Mouse (Mus musculus): ENCODE data around the gene Olfr608.
"Not testable (repeated sequence)": the region's sequence is repeated elsewhere in the genome, so short reads cannot be mapped to it uniquely, and the experiment has no call there.

Gene Olfr608

GRCm38 (mm10) chr7:103469577-103469976, at the start of gene Olfr608:
TSS of gene Olfr608 (plus strand) at chr7:103469877.
- no peak for DNase-seq

GRCm38 (mm10) chr7:103445339-103445738, 24.3 kb upstream of the Olfr608 start, which contains the start of gene Olfr605:
TSS of gene Olfr605 (minus strand) at chr7:103445439.
- DNase-seq = no peak

DNA sequence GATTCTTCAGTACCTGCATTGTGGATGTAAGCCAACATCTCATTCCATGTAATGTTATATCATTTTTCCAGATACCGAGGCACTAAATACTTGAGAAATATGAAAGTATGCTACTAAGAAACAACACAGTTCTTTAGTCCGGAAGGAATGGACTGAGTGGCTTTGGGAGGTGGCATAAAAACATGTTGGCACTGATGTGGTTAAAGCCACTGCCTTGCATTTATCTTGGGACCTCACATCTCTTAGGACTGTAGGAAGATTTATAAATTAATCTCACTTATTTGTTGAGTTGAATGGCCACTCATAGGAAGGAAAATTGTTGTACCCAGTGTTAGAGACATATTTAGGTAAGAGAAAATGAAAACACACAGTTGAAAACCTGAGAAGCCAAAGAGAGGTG, 20.9 kb upstream of the Olfr608 start, which contains the start of gene Olfr606:
TSS of gene Olfr606 (plus strand) at position 301 of the 400 bp plus-strand sequence.
- no peak for DNase-seq

DNA sequence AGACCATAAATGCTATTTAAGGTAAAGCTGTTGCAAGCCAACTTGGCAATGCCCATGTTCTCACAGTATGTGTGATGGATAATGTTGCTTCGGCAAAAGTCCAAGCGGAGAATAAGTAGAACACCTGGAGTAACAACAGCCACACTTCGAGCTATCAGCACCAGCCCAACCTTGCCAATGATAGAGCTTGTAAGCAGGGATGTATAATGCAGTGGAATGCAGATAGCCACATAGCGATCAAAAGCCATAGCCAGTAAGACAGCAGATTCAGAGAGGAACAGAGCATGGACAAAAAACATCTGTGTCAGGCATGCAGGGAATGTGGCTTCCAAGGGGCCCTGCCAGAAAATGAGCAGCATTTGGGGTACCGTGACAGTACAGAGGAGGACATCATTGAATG, 9.1 kb upstream of the Olfr608 start:
- DNase-seq = no peak

DNA sequence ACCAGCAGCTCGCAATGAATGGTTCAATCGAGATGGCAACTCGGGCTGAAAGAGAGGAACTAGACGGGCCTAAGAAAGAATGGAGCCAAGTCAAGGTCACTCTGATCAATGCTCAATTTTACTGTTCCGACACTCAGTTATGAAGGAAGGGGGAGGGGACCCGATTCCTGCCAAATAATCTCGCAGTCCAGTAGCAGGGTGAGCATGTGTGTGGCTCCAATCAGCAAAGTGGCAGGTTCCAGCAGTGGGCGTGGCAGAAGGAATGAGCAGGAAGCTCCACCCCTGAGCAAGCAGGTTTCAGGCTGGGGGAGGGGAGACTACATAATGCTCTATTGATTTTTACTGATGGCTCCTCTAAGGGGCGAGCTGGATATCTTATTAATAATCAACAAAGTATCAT, 7.4 kb downstream of the Olfr608 start:
- not testable (repeated sequence) for DNase-seq

DNA sequence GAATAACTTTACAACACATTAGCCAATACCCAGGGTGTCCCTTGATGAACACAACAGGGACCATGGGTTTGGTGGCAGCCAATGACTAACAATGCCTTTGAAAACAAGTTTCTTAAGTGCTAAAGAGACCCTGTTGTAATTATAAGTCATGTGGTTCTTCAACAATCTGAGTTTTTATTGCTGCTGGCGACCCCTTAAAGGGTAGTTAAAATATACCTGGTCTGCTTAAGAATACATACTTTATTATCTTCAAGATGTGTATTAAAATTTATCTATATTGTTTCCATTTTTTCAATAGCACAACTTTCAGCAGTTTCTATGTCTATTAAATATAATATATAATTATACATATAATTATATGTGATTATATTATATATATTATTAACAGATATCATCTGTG, 28.3 kb downstream of the Olfr608 start, which contains the start of gene Olfr609:
TSS of gene Olfr609 (minus strand) at position 101 of the 400 bp plus-strand sequence.
- no peak for DNase-seq

GRCm38 (mm10) chr7:103512022-103512421, 42.3 kb downstream of the Olfr608 start, which contains the start of gene Olfr610:
TSS of gene Olfr610 (minus strand) at chr7:103512122.
- DNase-seq = no peak

- not testable (repeated sequence) for DNase-seq
Measured at GRCm38 (mm10) chr7:103520746-103521145, 51.1 kb downstream of the Olfr608 start, which contains the start of gene Olfr611. TSS of gene Olfr611 (minus strand) at chr7:103520846.

Measured in kidney, adult 18-20 months (tissue).